Mouse (Mus musculus): ENCODE data around the gene Rrnad1. TPM values are rescaled to one million over a fixed set of nuclear protein-coding genes. Genes with fewer than 3 reads are reported as not detected.

Gene Rrnad1
- polyA plus RNA-seq, 2 experiments = 3.5 to 9.2 TPM

DNA sequence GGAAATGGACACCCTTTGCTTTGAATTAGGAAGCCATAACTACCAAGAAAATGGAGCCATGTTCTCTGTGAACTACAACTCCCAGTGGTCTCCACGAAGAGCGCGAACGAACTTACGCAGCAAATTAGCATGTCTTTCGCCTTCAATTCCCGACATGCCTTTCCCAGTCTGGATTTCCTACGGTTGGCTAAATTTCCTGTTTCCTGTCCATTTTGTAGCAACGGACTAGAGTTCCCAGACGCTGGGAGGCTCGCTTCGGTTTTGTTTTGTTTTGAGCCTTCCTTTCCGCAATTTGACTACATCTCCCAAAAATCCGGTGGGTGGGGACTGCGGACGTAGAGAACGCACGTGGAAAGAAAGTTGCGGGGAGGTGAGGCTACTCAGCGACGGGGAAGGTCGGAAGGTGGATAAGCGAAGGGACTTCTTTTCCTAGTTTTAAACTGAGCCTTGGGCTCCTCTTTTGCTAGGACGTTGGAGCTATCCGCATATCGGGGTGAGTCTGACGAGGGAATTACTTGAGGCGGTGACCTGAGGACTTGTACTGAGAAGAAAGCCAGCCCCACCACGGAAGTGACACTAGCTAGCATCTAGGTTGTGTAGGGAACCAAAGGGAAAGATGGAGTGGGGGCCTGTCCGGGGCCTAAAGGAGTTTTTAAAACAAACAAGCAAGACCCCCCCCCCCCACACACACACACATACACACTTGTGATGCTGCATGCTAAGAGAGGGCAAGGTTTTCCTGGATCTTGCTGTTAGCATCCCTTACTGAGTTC lies 11.0 kb downstream of the Rrnad1 start, which contains the start of gene Mrpl24:
Gene Mrpl24 (plus strand): TSS at position 171 of the 773 bp plus-strand sequence.
- no peaks in the 10 kb centered on the region for H3K27me3 ChIP-seq (ENCODE audit: control insufficient read depth, insufficient read depth, low read length)
- H3K4me1 ChIP-seq (replicated peaks; ENCODE audit: control insufficient read depth in 2 of 2, insufficient read depth in 2 of 2, low read length in 1 of 2) = peaks cover 5 to 10% of the 10 kb centered on the region in 2 experiments
- no peaks in the 10 kb centered on the region for H3K9me3 ChIP-seq (ENCODE audit: control insufficient read depth, low read length)
- DNase-seq (ENCODE audit: low read depth in 3 of 3, low spot score in 3 of 3) = peak; percentile 73 to 81 (median 76)
- H3K4me2 ChIP-seq (ENCODE audit: low read depth) = peak within 1 kb of the TSS; percentile 82
- H3K27ac ChIP-seq = peak within 1 kb of the TSS; percentile 69
- ATAC-seq (ENCODE audit: insufficient read depth) = peak; percentile 72
- under 1% methylated on average over 30 of the region's 30 CpGs for WGBS (ENCODE audit: insufficient replicate concordance)
- peaks cover 52% of the 10 kb centered on the region for H3K36me3 ChIP-seq (replicated peaks; ENCODE audit: control insufficient read depth, insufficient read depth, low read depth)
- peak within 1 kb of the TSS; percentile 72 to 81 for H3K4me3 ChIP-seq (ENCODE audit: insufficient read depth in 1 of 2, low read depth in 2 of 2, low read length in 2 of 2)
- H3K9ac ChIP-seq (replicated peaks) = peak within 1 kb of the TSS; percentile 79
- TF ChIP-seq CTCF (IDR thresholded peaks at IDR 0.05; ENCODE audit: low read depth) (no peak), EP300 (IDR thresholded peaks at IDR 0.05; ENCODE audit: low read depth) (peak; percentile 42)

- TF ChIP-seq CTCF (IDR thresholded peaks at IDR 0.05; ENCODE audit: low read depth) = no peak
- no peak for TF ChIP-seq EP300 (IDR thresholded peaks at IDR 0.05; ENCODE audit: low read depth)
- H3K27ac ChIP-seq = peak overlapping the region; percentile 69
- peaks cover 52% of the 10 kb centered on the region for H3K36me3 ChIP-seq (replicated peaks; ENCODE audit: control insufficient read depth, insufficient read depth, low read depth)
- DNase-seq (ENCODE audit: low read depth in 3 of 3, low spot score in 3 of 3) = no peak
- 81% methylated on average over 1 of the region's 1 CpGs for WGBS (ENCODE audit: insufficient replicate concordance)
- ATAC-seq (ENCODE audit: insufficient read depth) = no peak
- H3K4me2 ChIP-seq (ENCODE audit: low read depth) = peak overlapping the region; percentile 82
- peaks cover 7 to 10% of the 10 kb centered on the region in 2 experiments for H3K4me1 ChIP-seq (replicated peaks; ENCODE audit: control insufficient read depth in 2 of 2, insufficient read depth in 2 of 2, low read length in 1 of 2)
- H3K9me3 ChIP-seq (ENCODE audit: control insufficient read depth, low read length) = no peaks in the 10 kb centered on the region
- H3K27me3 ChIP-seq (ENCODE audit: control insufficient read depth, insufficient read depth, low read length) = no peaks in the 10 kb centered on the region
- H3K4me3 ChIP-seq (ENCODE audit: insufficient read depth in 1 of 2, low read depth in 2 of 2, low read length in 2 of 2) = peak overlapping the region in 1 of 2 experiments; percentile 72; a peak in 1 of 4 replicates
- H3K9ac ChIP-seq (replicated peaks) = peak overlapping the region; percentile 79; the same call in 1 of the 2 replicates
Measured at GRCm38 (mm10) chr3:87918551-87918950, 12.0 kb downstream of the Rrnad1 start.

GRCm38 (mm10) chr3:87916990-87917389 lies 13.5 kb downstream of the Rrnad1 start:
- H3K27ac ChIP-seq = no peak overlapping the region

DNA sequence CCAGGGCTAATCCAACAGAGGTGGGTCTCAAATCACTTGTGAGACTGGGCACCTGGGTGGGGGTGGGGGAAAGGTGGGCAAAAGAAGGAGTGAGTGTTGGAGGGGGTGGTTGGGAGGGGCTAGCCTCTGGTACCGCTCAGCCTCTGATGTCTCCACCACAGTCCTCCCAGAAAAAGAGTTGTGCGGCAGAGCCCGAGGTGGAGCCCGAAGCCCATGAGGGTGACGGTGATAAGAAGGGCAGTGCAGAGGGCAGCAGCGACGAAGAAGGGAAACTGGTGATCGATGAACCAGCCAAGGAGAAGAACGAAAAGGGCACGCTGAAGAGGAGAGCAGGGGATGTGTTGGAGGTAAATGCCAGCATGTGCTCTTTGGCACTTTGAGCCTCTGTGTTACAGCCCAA lies 16.6 kb downstream of the Rrnad1 start:
- Histone ChIP-seq H3K27ac (peak overlapping the region; percentile 52), H3K4me1 (replicated peaks; ENCODE audit: control insufficient read depth in 2 of 2, insufficient read depth in 2 of 2, low read length in 1 of 2) (peaks cover 41 to 43% of the 10 kb centered on the region in 2 experiments), H3K27me3 (ENCODE audit: control insufficient read depth, insufficient read depth, low read length) (no peaks in the 10 kb centered on the region), H3K4me2 (ENCODE audit: low read depth) (0 out of 2 replicates have a peak overlapping the region, but pooled peaks have one; percentile 20), H3K36me3 (replicated peaks; ENCODE audit: control insufficient read depth, insufficient read depth, low read depth) (peaks cover 54% of the 10 kb centered on the region), H3K9me3 (ENCODE audit: control insufficient read depth, low read length) (no peaks in the 10 kb centered on the region), H3K9ac (replicated peaks) (no peak overlapping the region), H3K4me3 (ENCODE audit: insufficient read depth in 1 of 2, low read depth in 2 of 2, low read length in 2 of 2) (no peak overlapping the region)
- WGBS (ENCODE audit: insufficient replicate concordance) = 61% methylated on average over 10 of the region's 10 CpGs
- ATAC-seq (ENCODE audit: insufficient read depth) (peak; percentile 35; the same call in 1 of the 2 replicates), DNase-seq (ENCODE audit: low read depth in 3 of 3, low spot score in 3 of 3) (no peak)
- TF ChIP-seq EP300 (IDR thresholded peaks at IDR 0.05; ENCODE audit: low read depth) (no peak), CTCF (IDR thresholded peaks at IDR 0.05; ENCODE audit: low read depth) (no peak)

More at GRCm38 (mm10) chr3:87916990-87917389, 13.5 kb downstream of the Rrnad1 start:
- no peaks in the 10 kb centered on the region for H3K9me3 ChIP-seq (ENCODE audit: control insufficient read depth, low read length)
- no peak overlapping the region for H3K4me3 ChIP-seq (ENCODE audit: insufficient read depth in 1 of 2, low read depth in 2 of 2, low read length in 2 of 2)
- no peak overlapping the region for H3K4me2 ChIP-seq (ENCODE audit: low read depth)
- 74% methylated on average over 1 of the region's 1 CpGs for WGBS (ENCODE audit: insufficient replicate concordance)
- ATAC-seq (ENCODE audit: insufficient read depth) = no peak
- peaks cover 53% of the 10 kb centered on the region for H3K36me3 ChIP-seq (replicated peaks; ENCODE audit: control insufficient read depth, insufficient read depth, low read depth)
- TF ChIP-seq EP300 (IDR thresholded peaks at IDR 0.05; ENCODE audit: low read depth) (no peak), CTCF (IDR thresholded peaks at IDR 0.05; ENCODE audit: low read depth) (no peak)
- H3K27me3 ChIP-seq (ENCODE audit: control insufficient read depth, insufficient read depth, low read length) = no peaks in the 10 kb centered on the region
- DNase-seq (ENCODE audit: low read depth in 3 of 3, low spot score in 3 of 3) = no peak
- H3K9ac ChIP-seq (replicated peaks) = no peak overlapping the region
- H3K4me1 ChIP-seq (replicated peaks; ENCODE audit: control insufficient read depth in 2 of 2, insufficient read depth in 2 of 2, low read length in 1 of 2) = peaks cover 13 to 22% of the 10 kb centered on the region in 2 experiments

DNA sequence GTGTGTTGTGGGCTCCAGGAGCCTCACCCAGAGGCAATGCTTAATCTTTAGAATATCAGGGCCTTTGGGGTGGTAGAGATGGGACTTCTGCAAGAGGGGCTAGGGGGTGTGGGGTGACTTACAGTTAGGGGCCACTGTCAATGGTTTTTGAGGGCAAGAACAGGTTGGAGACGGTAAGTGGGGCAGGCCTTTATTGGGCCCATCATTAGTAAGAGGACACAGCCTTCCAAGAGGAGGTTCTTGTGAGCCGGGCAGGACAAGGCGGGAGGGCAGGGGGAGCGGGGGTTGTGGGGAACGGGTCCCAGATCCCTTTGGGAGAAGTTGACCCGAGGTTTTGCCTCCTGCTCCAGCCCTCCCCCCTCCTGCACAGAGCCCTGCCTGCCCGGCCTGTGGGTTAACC lies 17.0 kb downstream of the Rrnad1 start:
- 65% methylated on average over 7 of the region's 7 CpGs for WGBS (ENCODE audit: insufficient replicate concordance)
- peaks cover 42 to 44% of the 10 kb centered on the region in 2 experiments for H3K4me1 ChIP-seq (replicated peaks; ENCODE audit: control insufficient read depth in 2 of 2, insufficient read depth in 2 of 2, low read length in 1 of 2)
- H3K9me3 ChIP-seq (ENCODE audit: control insufficient read depth, low read length) = no peaks in the 10 kb centered on the region
- 0 out of 2 replicates have a peak overlapping the region, but pooled peaks have one; percentile 27 for H3K9ac ChIP-seq (replicated peaks)
- peaks cover 54% of the 10 kb centered on the region for H3K36me3 ChIP-seq (replicated peaks; ENCODE audit: control insufficient read depth, insufficient read depth, low read depth)
- no peak for ATAC-seq (ENCODE audit: insufficient read depth)
- H3K4me3 ChIP-seq (ENCODE audit: insufficient read depth in 1 of 2, low read depth in 2 of 2, low read length in 2 of 2) = no peak overlapping the region
- peak overlapping the region; percentile 52 for H3K27ac ChIP-seq
- no peak for DNase-seq (ENCODE audit: low read depth in 3 of 3, low spot score in 3 of 3)
- H3K27me3 ChIP-seq (ENCODE audit: control insufficient read depth, insufficient read depth, low read length) = no peaks in the 10 kb centered on the region
- no peak for TF ChIP-seq CTCF (IDR thresholded peaks at IDR 0.05; ENCODE audit: low read depth)
- no peak for TF ChIP-seq EP300 (IDR thresholded peaks at IDR 0.05; ENCODE audit: low read depth)
- 0 out of 2 replicates have a peak overlapping the region, but pooled peaks have one; percentile 20 for H3K4me2 ChIP-seq (ENCODE audit: low read depth)

Measured in liver, embryonic 14.5 days (tissue).